Mouse (Mus musculus): ENCODE results near the gene Qsox2. TPM values are rescaled to one million over a fixed set of nuclear protein-coding genes. Genes with fewer than 3 reads are reported as not detected.
A peak's percentile ranks its signal among the peaks of the same experiment; 100 is the strongest.

Qsox2 gene
- polyA plus RNA-seq, 1 experiment from 2014 or later, result 10.7 TPM

DNA sequence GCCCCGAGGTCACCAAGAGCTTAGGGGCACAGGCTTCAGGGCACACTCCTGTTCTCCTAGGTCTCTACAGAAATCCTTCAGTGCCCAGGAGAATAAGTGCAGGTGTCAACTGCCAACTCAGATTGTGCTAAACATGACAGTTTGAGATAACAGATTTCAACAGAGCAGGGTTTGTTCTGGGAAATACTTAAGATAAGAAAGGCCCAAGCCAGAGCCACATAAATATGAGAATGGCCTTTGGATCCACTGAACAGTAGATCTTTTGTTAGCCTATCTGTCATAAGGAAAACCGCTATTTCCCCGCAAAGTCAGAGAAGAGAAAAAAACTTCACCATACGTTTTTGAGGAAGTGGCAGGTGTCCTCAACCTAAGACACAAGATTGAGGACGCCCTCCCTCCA, 3.1 kb downstream of the Qsox2 start:
- no peak overlapping the region for H3K27ac ChIP-seq (replicated peaks)
- DNase-seq (ENCODE audit: low spot score), result no peak

DNA sequence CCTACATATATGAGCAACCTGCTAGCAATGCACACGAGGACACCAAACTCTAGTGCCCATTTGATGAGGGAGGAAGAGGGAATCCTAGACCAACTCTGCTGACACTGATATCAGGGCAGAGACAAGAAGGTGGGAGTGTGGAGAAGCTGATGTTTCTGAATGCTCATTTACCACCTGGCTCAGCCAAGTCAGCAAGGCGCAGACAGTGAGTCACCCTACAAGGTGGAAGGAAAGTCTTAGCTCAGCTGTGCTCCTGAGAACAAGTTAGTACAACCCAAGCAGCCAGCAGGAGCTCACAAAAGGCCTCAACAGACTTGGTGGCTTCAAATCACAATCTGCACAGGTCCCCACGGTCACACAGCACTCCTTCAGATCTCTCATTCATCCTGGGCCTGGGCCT, 6.0 kb downstream of the Qsox2 start:
- peak overlapping the region; percentile 58 for H3K27ac ChIP-seq (replicated peaks)
- DNase-seq (ENCODE audit: low spot score), result no peak
- H3K9ac ChIP-seq (ENCODE audit: low read length), result no peak overlapping the region
- H3K9me3 ChIP-seq (ENCODE audit: control insufficient read depth, low read length), result no peaks in the 10 kb centered on the region
- ATAC-seq (ENCODE audit: low FRiP score, low TSS enrichment), result no peak
- no peak overlapping the region for H3K4me3 ChIP-seq (ENCODE audit: low read depth, low read length)
- H3K4me2 ChIP-seq (replicated peaks; ENCODE audit: low read depth), result no peak overlapping the region
- H3K4me1 ChIP-seq (replicated peaks; ENCODE audit: control insufficient read depth, insufficient read depth), result peaks cover 3% of the 10 kb centered on the region; the same call in 1 of the 2 replicates
- TF ChIP-seq EP300 (optimal IDR thresholded peaks at IDR 0.05), result no peak
- no peak for TF ChIP-seq CTCF (IDR thresholded peaks at IDR 0.05; ENCODE audit: low read depth)
- 72% methylated on average over 3 of the region's 3 CpGs for WGBS
- H3K36me3 ChIP-seq (ENCODE audit: control insufficient read depth, insufficient read depth, low read length), result no peaks in the 10 kb centered on the region
- H3K27me3 ChIP-seq (ENCODE audit: control insufficient read depth, insufficient read depth, low read length), result no peaks in the 10 kb centered on the region

More for the DNA sequence above, 3.1 kb downstream of the Qsox2 start:
- no peak overlapping the region for H3K4me3 ChIP-seq (ENCODE audit: low read depth, low read length)
- H3K4me1 ChIP-seq (replicated peaks; ENCODE audit: control insufficient read depth, insufficient read depth), result peaks cover 3% of the 10 kb centered on the region; the same call in 1 of the 2 replicates
- H3K9me3 ChIP-seq (ENCODE audit: control insufficient read depth, low read length), result no peaks in the 10 kb centered on the region
- no peaks in the 10 kb centered on the region for H3K36me3 ChIP-seq (ENCODE audit: control insufficient read depth, insufficient read depth, low read length)
- ATAC-seq (ENCODE audit: low FRiP score, low TSS enrichment), result no peak
- H3K9ac ChIP-seq (ENCODE audit: low read length), result no peak overlapping the region
- no peaks in the 10 kb centered on the region for H3K27me3 ChIP-seq (ENCODE audit: control insufficient read depth, insufficient read depth, low read length)
- H3K4me2 ChIP-seq (replicated peaks; ENCODE audit: low read depth), result no peak overlapping the region
- 70% methylated on average over 5 of the region's 5 CpGs for WGBS
- TF ChIP-seq CTCF (IDR thresholded peaks at IDR 0.05; ENCODE audit: low read depth) (no peak), EP300 (optimal IDR thresholded peaks at IDR 0.05) (no peak)

DNA sequence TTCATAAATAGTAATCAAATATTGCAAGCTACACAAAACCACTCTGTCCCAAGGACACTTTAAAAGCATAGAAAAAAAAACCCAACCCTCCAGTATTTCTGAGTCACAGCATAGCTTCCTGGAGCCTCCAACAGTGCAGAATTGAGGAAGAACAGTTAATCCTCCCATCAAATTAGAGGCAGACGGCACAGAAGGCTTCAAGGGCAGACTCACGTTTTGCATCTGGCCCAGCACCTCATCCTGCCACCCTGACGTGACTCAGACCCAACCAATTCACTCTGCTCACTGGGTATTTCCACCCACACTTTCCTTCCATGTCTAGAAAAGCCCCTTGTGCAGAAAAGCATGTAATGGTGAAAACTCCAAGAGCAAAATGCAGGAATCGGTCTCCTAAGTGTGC, 7.1 kb downstream of the Qsox2 start:
- DNase-seq (ENCODE audit: low spot score), result no peak
- no peak for TF ChIP-seq CTCF (IDR thresholded peaks at IDR 0.05; ENCODE audit: low read depth)
- no peak for TF ChIP-seq EP300 (optimal IDR thresholded peaks at IDR 0.05)
- Histone ChIP-seq H3K9me3 (ENCODE audit: control insufficient read depth, low read length) (no peaks in the 10 kb centered on the region), H3K4me1 (replicated peaks; ENCODE audit: control insufficient read depth, insufficient read depth) (peaks cover 3% of the 10 kb centered on the region; the same call in 1 of the 2 replicates), H3K27me3 (ENCODE audit: control insufficient read depth, insufficient read depth, low read length) (no peaks in the 10 kb centered on the region), H3K9ac (ENCODE audit: low read length) (no peak overlapping the region), H3K36me3 (ENCODE audit: control insufficient read depth, insufficient read depth, low read length) (no peaks in the 10 kb centered on the region; the same call in 1 of the 2 replicates), H3K4me3 (ENCODE audit: low read depth, low read length) (no peak overlapping the region), H3K4me2 (replicated peaks; ENCODE audit: low read depth) (no peak overlapping the region), H3K27ac (replicated peaks) (peak overlapping the region; percentile 40; the same call in 1 of the 2 replicates)
- no peak for ATAC-seq (ENCODE audit: low FRiP score, low TSS enrichment)
- WGBS, result 48% methylated on average over 4 of the region's 4 CpGs

DNA sequence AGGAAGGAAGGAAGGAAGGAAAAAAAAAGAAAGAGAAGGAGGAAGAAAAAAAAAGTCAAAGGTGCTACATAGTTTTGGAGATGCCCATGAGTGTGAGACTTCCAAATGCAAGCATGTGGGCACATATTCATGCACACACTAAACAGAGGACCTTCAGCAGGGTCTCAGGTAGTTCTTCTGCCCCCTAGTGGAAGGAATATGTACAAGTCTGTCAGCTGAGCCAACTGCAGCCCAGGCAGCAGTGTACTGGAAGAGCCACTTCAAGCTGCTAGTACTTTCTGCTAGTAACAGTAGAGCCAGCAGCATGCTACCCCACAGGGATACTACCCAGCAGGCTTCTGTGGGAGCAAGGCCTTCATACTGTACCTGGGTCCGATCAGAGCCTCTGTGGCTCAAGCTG, 9.5 kb downstream of the Qsox2 start:
- Histone ChIP-seq H3K27me3 (ENCODE audit: control insufficient read depth, insufficient read depth, low read length) (no peaks in the 10 kb centered on the region), H3K4me3 (ENCODE audit: low read depth, low read length) (no peak overlapping the region), H3K27ac (replicated peaks) (no peak overlapping the region), H3K9me3 (ENCODE audit: control insufficient read depth, low read length) (no peaks in the 10 kb centered on the region), H3K4me2 (replicated peaks; ENCODE audit: low read depth) (no peak overlapping the region), H3K36me3 (ENCODE audit: control insufficient read depth, insufficient read depth, low read length) (peaks cover 4% of the 10 kb centered on the region), H3K9ac (ENCODE audit: low read length) (no peak overlapping the region), H3K4me1 (replicated peaks; ENCODE audit: control insufficient read depth, insufficient read depth) (no peaks in the 10 kb centered on the region)
- 70% methylated on average over 1 of the region's 1 CpGs for WGBS
- DNase-seq (ENCODE audit: low spot score) (peak; percentile 40), ATAC-seq (ENCODE audit: low FRiP score, low TSS enrichment) (no peak)
- TF ChIP-seq EP300 (optimal IDR thresholded peaks at IDR 0.05), result no peak
- TF ChIP-seq CTCF (IDR thresholded peaks at IDR 0.05; ENCODE audit: low read depth), result peak; percentile 87

DNA sequence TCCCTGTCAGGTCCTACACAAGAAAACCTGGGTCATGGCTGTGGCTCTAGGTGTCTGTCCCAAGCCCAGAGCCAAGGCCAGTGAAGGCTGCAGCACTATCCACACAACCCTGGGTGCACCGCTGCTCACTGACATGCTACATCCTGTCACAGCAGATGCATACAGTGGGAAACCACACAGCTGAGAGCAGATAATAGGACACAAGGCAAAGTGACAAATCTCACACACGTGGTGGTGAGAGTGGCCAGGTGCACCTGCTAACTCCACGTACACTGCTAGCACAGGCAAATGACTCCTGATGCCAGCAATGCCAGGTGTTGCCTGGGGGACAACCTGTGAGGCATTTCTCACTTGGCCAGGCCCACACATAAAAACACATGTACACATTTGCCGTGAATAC, 12.1 kb downstream of the Qsox2 start:
- no peaks in the 10 kb centered on the region for H3K9me3 ChIP-seq (ENCODE audit: control insufficient read depth, low read length)
- DNase-seq (ENCODE audit: low spot score), result no peak
- H3K9ac ChIP-seq (ENCODE audit: low read length), result no peak overlapping the region
- no peak for TF ChIP-seq EP300 (optimal IDR thresholded peaks at IDR 0.05)
- H3K36me3 ChIP-seq (ENCODE audit: control insufficient read depth, insufficient read depth, low read length), result peaks cover 8% of the 10 kb centered on the region
- H3K4me1 ChIP-seq (replicated peaks; ENCODE audit: control insufficient read depth, insufficient read depth), result no peaks in the 10 kb centered on the region
- WGBS, result 88% methylated on average over 4 of the region's 4 CpGs
- no peak overlapping the region for H3K27ac ChIP-seq (replicated peaks)
- no peak for ATAC-seq (ENCODE audit: low FRiP score, low TSS enrichment)
- H3K4me3 ChIP-seq (ENCODE audit: low read depth, low read length), result no peak overlapping the region
- H3K4me2 ChIP-seq (replicated peaks; ENCODE audit: low read depth), result no peak overlapping the region
- no peaks in the 10 kb centered on the region for H3K27me3 ChIP-seq (ENCODE audit: control insufficient read depth, insufficient read depth, low read length)

DNA sequence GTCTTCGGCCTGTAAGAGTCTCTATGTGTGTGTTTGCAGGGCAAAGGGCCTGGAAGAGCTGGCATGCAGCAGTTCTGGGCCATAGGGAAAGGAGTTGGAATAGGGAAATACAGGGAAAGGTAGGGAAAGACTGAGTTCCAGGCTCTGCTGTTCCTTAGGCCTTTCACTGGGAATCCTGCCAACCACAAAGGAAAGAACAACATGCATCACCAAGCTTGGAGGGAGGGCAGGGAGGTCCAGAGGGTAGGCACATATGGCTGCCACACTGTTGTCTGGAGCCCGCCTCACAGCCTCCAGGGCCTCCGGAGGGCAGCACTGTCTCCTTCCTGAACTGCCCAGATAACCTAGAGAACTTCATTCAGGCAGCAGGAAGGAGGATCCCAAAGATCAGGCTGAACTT, 13.4 kb downstream of the Qsox2 start:
- no peak overlapping the region for H3K9ac ChIP-seq (ENCODE audit: low read length)
- H3K36me3 ChIP-seq (ENCODE audit: control insufficient read depth, insufficient read depth, low read length), result peaks cover 13% of the 10 kb centered on the region
- ATAC-seq (ENCODE audit: low FRiP score, low TSS enrichment) (no peak), DNase-seq (ENCODE audit: low spot score) (no peak)
- no peaks in the 10 kb centered on the region for H3K27me3 ChIP-seq (ENCODE audit: control insufficient read depth, insufficient read depth, low read length)
- H3K4me3 ChIP-seq (ENCODE audit: low read depth, low read length), result no peak overlapping the region
- WGBS, result 88% methylated on average over 3 of the region's 3 CpGs
- no peak for TF ChIP-seq EP300 (optimal IDR thresholded peaks at IDR 0.05)
- peak; percentile 21; the same call in 1 of the 2 replicates for TF ChIP-seq CTCF (IDR thresholded peaks at IDR 0.05; ENCODE audit: low read depth)
- H3K27ac ChIP-seq (replicated peaks), result no peak overlapping the region
- no peak overlapping the region for H3K4me2 ChIP-seq (replicated peaks; ENCODE audit: low read depth)
- H3K4me1 ChIP-seq (replicated peaks; ENCODE audit: control insufficient read depth, insufficient read depth), result no peaks in the 10 kb centered on the region
- no peaks in the 10 kb centered on the region for H3K9me3 ChIP-seq (ENCODE audit: control insufficient read depth, low read length)
